Mouse (Mus musculus): ENCODE data around the gene Kif1b. TPM values are rescaled to one million over a fixed set of nuclear protein-coding genes. Genes with fewer than 3 reads are reported as not detected.

The Kif1b gene
- total and polyA plus RNA-seq, 3 experiments = 10.0 to 27.6 (median 17.0) TPM

DNA sequence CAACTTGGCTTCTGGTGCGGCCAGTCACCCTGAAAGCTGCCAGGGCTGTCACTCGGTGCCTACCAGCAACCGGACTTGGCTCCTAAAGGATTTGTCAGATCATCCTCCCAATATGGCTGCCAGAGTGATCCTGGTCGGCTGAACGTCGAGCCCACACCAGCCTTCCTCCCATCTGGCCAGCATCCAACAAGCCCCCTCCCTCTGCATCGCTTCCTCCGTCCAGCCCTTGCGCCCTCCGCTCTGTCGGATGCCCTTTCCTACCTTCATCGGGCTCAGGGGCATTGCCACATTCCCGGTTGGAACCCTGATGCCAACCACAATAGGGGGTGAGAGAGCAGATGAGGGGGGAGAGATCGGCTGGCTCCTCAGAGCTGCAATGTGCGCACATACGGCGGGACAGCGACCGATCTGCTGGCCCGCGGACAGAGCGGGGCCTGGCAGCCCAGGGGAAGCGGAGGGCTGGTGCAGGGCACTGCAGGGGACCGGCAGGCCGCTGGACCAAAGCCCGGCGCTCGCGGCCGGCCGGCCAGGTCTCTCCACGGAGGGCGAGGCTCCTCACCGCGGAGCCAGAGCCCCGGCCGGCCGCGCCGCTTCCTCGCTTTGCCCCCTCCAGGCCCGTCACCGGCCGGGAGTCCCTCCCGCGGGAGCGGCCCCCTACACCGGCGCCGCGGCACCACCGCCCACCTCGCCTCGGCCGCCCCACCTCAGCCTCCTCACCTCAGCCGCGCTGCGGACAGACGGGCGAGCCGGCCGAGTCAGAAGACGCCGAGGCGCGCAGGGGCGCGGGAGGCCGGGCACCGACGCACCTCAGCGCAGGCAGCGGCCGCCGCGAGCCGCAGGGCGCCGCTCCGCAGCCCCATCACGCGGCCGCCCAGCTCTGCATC lies 539 bp downstream of the Kif1b start:
- peak; percentile 34 for DNase-seq (ENCODE audit: extremely low read depth)
- dilution Hi-C loops (cut with MboI; ENCODE audit: extremely low pct_ligation_motif_present, extremely low pct_unique_long_range_greater_than_20kb, low sequenced_read_pairs) = no loop called here
- 0 out of 2 replicates have a peak, but pooled peaks have one; percentile 2 for TF ChIP-seq KAT2A (IDR thresholded peaks at IDR 0.05; ENCODE audit: insufficient replicate concordance, low read length)
- TF ChIP-seq SIN3A (IDR thresholded peaks at IDR 0.05; ENCODE audit: low read length) = peak; percentile 16; the same call in 1 of the 2 replicates
- TF ChIP-seq NRF1 (IDR thresholded peaks at IDR 0.05; ENCODE audit: low read depth, low read length) = 0 out of 2 replicates have a peak, but pooled peaks have one; percentile 11
- no peak for TF ChIP-seq SMC3 (IDR thresholded peaks at IDR 0.05; ENCODE audit: low read depth, low read length)
- TF ChIP-seq CHD2 (IDR thresholded peaks at IDR 0.05; ENCODE audit: low read length) = peak; percentile 70; the same call in 1 of the 2 replicates
- TF ChIP-seq CHD1 (IDR thresholded peaks at IDR 0.05; ENCODE audit: low read depth, low read length) = peak; percentile 21; the same call in 1 of the 2 replicates
- TF ChIP-seq UBTF (IDR thresholded peaks at IDR 0.05; ENCODE audit: low read depth, low read length) = peak; percentile 59; the same call in 1 of the 2 replicates
- TF ChIP-seq MYC (IDR thresholded peaks at IDR 0.05; ENCODE audit: low read depth, low read length) = no peak
- TF ChIP-seq USF2 (conservative IDR thresholded peaks at IDR 0.05; ENCODE audit: low read depth, low read length) = no peak
- Histone ChIP-seq H3K4me2 (ENCODE audit: insufficient read depth, low read depth, poor library complexity, severe bottlenecking) (peak overlapping the region; percentile 87), H3K27ac (ENCODE audit: insufficient read depth, low read depth) (peak overlapping the region; percentile 68), H3K36me3 (replicated peaks in 1 of 2; ENCODE audit: control insufficient read depth in 1 of 2, insufficient read depth in 1 of 2, low read length in 1 of 2) (no peaks in the 10 kb centered on the region), H3K79me2 (replicated peaks; ENCODE audit: control insufficient read depth, extremely low read depth, insufficient read depth, poor library complexity, severe bottlenecking) (peaks cover 48% of the 10 kb centered on the region), H3K27me3 (replicated peaks) (peaks cover 4% of the 10 kb centered on the region), H3K9me3 (replicated peaks; ENCODE audit: low read length) (no peaks in the 10 kb centered on the region), H3K4me3 (replicated peaks in 1 of 3; ENCODE audit: low read depth in 2 of 3, low read length in 2 of 3, poor library complexity in 1 of 3) (peak overlapping the region; percentile 78 to 99 (median 82)), H3K4me1 (ENCODE audit: control insufficient read depth in 1 of 2, insufficient read depth in 2 of 2) (peaks cover 2 to 38% of the 10 kb centered on the region in 2 experiments; a peak in 2 of 4 replicates), H3K9ac (ENCODE audit: insufficient read depth, low read depth) (peak overlapping the region; percentile 74)
- in situ Hi-C loops (cut with MboI; ENCODE audit: low pct_ligation_motif_present, low pct_unique_long_range_greater_than_20kb, low sequenced_read_pairs) = no loop called here

DNA sequence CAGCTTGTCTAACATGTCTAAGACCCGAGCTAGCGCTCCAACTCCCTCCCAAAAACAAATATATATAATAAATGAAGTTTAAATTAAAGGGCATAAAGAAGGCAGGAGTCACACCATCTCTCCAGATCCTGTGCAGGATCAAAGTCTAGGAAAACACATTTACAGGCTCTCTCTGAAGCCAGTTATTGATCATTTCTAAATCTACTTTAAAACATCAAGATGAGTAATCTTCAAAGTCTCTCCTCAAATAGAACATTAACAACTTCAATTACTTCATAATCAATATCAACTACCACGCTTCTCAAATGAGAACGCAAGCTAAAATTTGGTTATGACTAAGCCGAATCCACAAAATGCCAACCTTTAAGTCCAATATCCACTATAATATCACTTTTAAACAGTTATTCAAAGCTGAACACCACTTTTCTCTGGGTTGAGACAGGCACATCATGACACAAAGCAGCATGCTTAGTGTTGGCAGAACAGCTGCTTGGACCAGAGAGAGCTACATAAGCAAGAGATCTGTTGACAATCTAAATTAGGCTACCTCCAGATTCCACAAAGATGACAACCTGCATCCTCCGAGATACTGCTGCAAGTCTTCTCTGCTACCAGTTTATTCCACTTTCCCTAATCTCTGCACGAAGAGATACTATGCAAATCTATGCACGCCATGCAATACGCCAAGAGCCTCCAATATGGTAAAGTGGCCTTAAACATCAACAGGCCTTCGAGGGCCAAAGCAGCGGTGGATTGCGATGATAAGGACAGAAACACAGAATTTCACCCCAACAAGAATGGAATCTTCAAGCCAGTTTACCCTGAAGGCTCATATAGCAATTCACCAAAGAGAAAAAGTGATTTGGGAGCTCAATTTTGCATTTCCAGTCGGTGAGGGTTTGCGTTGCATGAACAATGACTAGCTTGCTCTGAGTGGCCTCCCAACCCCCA lies 1.5 kb downstream of the Kif1b start:
- dilution Hi-C loops (cut with MboI; ENCODE audit: extremely low pct_ligation_motif_present, extremely low pct_unique_long_range_greater_than_20kb, low sequenced_read_pairs) (no loop called here), in situ Hi-C loops (cut with MboI; ENCODE audit: low pct_ligation_motif_present, low pct_unique_long_range_greater_than_20kb, low sequenced_read_pairs) (no loop called here)
- H3K27ac ChIP-seq (ENCODE audit: insufficient read depth, low read depth) = peak overlapping the region; percentile 68
- peak overlapping the region; percentile 78 to 99 (median 82) for H3K4me3 ChIP-seq (replicated peaks in 1 of 3; ENCODE audit: low read depth in 2 of 3, low read length in 2 of 3, poor library complexity in 1 of 3)
- peaks cover 7 to 43% of the 10 kb centered on the region in 2 experiments for H3K4me1 ChIP-seq (ENCODE audit: control insufficient read depth in 1 of 2, insufficient read depth in 2 of 2)
- no peak for DNase-seq (ENCODE audit: extremely low read depth)
- H3K9ac ChIP-seq (ENCODE audit: insufficient read depth, low read depth) = peak overlapping the region; percentile 74
- peaks cover 56% of the 10 kb centered on the region for H3K79me2 ChIP-seq (replicated peaks; ENCODE audit: control insufficient read depth, extremely low read depth, insufficient read depth, poor library complexity, severe bottlenecking)
- H3K9me3 ChIP-seq (replicated peaks; ENCODE audit: low read length) = no peaks in the 10 kb centered on the region
- H3K27me3 ChIP-seq (replicated peaks) = peaks cover 4% of the 10 kb centered on the region
- peak overlapping the region; percentile 87 for H3K4me2 ChIP-seq (ENCODE audit: insufficient read depth, low read depth, poor library complexity, severe bottlenecking)
- no peaks in the 10 kb centered on the region for H3K36me3 ChIP-seq (replicated peaks in 1 of 2; ENCODE audit: control insufficient read depth in 1 of 2, insufficient read depth in 1 of 2, low read length in 1 of 2)
- TF ChIP-seq MAZ (IDR thresholded peaks at IDR 0.05; ENCODE audit: low read depth, low read length) = 0 out of 2 replicates have a peak, but pooled peaks have one; percentile 15
- TF ChIP-seq RCOR1 (conservative IDR thresholded peaks at IDR 0.05; ENCODE audit: low read depth, low read length) = no peak
- TF ChIP-seq GABPA (IDR thresholded peaks at IDR 0.05; ENCODE audit: insufficient replicate concordance, low read depth, low read length) = no peak
- no peak for TF ChIP-seq ELF1 (IDR thresholded peaks at IDR 0.05; ENCODE audit: low read depth, low read length)
- 0 out of 2 replicates have a peak, but pooled peaks have one; percentile 28 for TF ChIP-seq TBP (conservative IDR thresholded peaks at IDR 0.05; ENCODE audit: low read depth, low read length)
- no peak for TF ChIP-seq SMC3 (IDR thresholded peaks at IDR 0.05; ENCODE audit: low read depth, low read length)
- TF ChIP-seq ZNF384 (IDR thresholded peaks at IDR 0.05; ENCODE audit: low read depth, low read length) = no peak
- no peak for TF ChIP-seq POLR2A (IDR thresholded peaks at IDR 0.05; ENCODE audit: low read depth, low read length)
- no peak for TF ChIP-seq ZKSCAN1 (IDR thresholded peaks at IDR 0.05; ENCODE audit: borderline replicate concordance, low read depth, low read length)
- TF ChIP-seq CHD1 (IDR thresholded peaks at IDR 0.05; ENCODE audit: low read depth, low read length) = no peak; the same call in 1 of the 2 replicates
- peak; percentile 11; the same call in 1 of the 2 replicates for TF ChIP-seq HCFC1 (IDR thresholded peaks at IDR 0.05; ENCODE audit: low read depth, low read length)
- TF ChIP-seq ETS1 (conservative IDR thresholded peaks at IDR 0.05; ENCODE audit: low read depth, low read length) = no peak; the same call in 1 of the 2 replicates
- no peak for TF ChIP-seq CHD2 (IDR thresholded peaks at IDR 0.05; ENCODE audit: low read length)
- no peak for TF ChIP-seq JUND (conservative IDR thresholded peaks at IDR 0.05; ENCODE audit: low read depth, low read length)
- peak; percentile 77; the same call in 1 of the 2 replicates for TF ChIP-seq MXI1 (IDR thresholded peaks at IDR 0.05; ENCODE audit: low read depth, low read length)
- TF ChIP-seq JUN (IDR thresholded peaks at IDR 0.05; ENCODE audit: insufficient read depth, low read depth, low read length) = no peak
- no peak for TF ChIP-seq RAD21 (IDR thresholded peaks at IDR 0.05; ENCODE audit: low read depth, low read length)
- TF ChIP-seq MAFK (IDR thresholded peaks at IDR 0.05; ENCODE audit: insufficient replicate concordance, low read length) = no peak
- no peak for TF ChIP-seq MYC (IDR thresholded peaks at IDR 0.05; ENCODE audit: low read depth, low read length)
- 0 out of 2 replicates have a peak, but pooled peaks have one; percentile 20 for TF ChIP-seq KAT2A (IDR thresholded peaks at IDR 0.05; ENCODE audit: insufficient replicate concordance, low read length)
- 0 out of 2 replicates have a peak, but pooled peaks have one; percentile 16 for TF ChIP-seq ZMIZ1 (IDR thresholded peaks at IDR 0.05; ENCODE audit: low read depth, low read length)
- TF ChIP-seq SIN3A (IDR thresholded peaks at IDR 0.05; ENCODE audit: low read length) = peak; percentile 73
